Mouse (Mus musculus): ENCODE results near the gene Camsap1. TPM values are rescaled to one million over a fixed set of nuclear protein-coding genes. Genes with fewer than 3 reads are reported as not detected.

The Camsap1 gene
- polyA plus RNA-seq, 1 experiment: 2.1 TPM

DNA sequence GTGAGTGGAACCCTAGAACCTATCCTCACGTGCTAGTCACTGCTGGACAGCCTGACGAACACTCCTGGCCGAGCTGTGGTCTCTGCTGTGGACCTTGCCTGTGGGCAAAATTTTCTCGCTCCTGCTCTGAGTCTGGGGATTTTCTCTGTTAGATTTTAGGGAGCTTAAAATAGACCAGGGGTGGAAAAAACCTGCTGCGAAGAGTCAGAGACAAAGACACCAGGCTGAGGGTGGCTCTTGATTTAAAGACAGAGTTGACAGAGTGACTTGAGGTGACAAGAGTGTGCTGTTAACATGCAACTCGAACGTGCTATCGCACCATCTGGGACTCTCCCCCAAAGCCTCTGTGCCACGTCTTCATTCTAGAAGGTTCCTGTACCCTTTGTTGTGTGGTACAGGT, 84.1 kb downstream of the Camsap1 start:
- 83% methylated on average over 9 of the region's 9 CpGs for WGBS
- no peak for DNase-seq (ENCODE audit: low read depth, low spot score)

DNA sequence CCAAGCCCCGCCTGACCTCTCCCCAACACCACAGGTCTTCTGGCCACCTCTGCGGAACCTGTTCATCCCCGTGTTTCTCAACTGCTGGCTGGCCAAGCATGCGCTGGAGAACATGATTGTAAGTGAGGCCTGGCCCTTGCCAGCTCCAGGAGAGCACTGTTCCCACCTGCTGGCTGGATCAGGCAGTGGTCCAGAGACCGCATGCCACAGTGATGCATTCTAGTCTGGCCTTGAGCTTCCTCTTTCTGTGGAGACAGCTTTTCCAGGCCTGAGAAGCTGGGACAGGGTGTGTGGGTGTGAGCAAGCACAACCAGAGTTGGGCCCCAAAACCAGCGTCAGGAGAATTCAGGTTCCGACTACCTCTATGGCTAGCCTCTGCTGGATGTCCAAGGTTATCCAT, 90.6 kb downstream of the Camsap1 start:
- no peak for DNase-seq (ENCODE audit: low read depth, low spot score)
- WGBS: 63% methylated on average over 7 of the region's 7 CpGs

DNA sequence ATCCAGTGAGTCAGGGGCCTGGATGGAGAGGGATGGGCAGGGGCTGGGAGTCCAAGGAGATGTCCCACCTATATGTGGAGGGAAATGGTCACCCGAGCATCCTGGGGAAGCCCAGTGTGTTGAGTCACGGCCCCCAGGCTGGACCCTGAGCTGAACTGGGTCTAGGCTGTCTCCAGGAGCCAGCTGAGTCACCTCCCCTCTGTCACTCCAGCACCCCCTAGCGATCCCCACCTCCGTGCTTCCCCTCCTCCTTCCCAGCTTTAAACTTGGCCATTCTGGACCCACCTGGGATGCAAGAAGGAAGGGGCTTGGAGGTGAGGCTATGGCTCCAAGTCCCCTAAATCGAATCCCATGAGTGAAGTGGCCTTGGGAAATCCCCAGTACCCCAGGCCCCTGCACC, 94.9 kb downstream of the Camsap1 start:
- WGBS: 61% methylated on average over 5 of the region's 5 CpGs
- DNase-seq (ENCODE audit: low read depth, low spot score): no peak

DNA sequence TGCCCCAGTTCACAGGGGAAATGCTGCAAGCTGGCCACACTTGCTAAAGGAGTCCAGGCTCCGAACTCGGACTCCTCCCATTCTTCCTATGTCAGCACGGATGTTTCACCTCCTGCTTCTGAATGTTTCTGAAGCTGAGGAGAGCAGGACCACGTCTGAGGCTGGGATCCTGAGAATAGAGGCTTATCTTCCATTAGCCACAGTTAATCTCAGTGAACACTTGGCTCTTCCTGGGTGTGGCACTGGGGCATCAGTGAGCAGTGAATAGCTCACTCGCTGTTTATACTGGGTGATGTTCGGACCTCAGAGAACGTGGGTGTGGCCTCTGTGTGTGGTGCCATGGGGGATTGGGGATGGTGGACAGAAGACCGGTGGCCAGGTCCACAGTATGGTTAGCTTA, 95.9 kb downstream of the Camsap1 start:
- DNase-seq (ENCODE audit: low read depth, low spot score): no peak

DNA sequence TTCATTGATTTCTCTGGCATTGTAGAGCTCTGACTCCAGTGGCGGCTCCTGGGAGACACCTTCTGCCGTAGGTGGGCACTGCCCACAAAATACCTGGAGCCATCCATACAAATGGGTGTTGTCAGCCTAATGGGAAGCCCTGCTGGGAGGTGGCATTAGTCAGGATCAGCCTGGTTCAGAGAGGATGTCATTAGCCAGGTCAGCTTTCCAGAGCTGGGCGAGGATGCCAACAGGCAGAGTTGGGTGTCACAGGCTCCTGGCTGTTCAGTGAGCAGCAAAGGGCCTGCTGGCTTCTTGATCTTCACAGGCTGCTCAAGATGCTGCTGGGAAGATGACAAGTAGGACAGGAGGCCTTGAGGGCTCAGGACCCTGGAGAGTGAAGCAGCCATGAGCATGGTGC, 98.3 kb downstream of the Camsap1 start:
- DNase-seq (ENCODE audit: low read depth, low spot score): no peak
- WGBS: 79% methylated on average over 3 of the region's 3 CpGs

More for the DNA sequence above, 95.9 kb downstream of the Camsap1 start:
- 40% methylated on average over 8 of the region's 8 CpGs for WGBS

DNA sequence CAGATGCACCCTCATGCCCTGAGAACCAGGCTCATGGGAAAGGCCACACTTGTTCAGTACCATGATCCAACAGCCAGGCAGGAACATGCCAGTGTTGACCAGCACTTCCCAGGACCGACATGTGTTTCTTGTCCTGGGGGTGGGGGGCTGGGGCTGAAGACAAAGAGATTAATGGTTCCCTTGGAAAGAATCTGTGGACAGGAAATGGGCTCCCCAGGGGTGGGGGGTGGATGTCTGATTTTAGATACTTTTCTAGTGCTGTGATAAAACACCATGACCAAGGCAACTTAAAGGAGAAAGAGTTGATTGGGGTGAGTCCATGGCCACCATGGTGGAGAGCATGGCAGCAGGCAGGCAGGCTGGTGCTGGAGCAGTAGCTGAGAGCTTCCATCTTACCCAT, 100.8 kb downstream of the Camsap1 start:
- DNase-seq (ENCODE audit: low read depth, low spot score): no peak
- WGBS: 55% methylated on average over 1 of the region's 1 CpGs

DNA sequence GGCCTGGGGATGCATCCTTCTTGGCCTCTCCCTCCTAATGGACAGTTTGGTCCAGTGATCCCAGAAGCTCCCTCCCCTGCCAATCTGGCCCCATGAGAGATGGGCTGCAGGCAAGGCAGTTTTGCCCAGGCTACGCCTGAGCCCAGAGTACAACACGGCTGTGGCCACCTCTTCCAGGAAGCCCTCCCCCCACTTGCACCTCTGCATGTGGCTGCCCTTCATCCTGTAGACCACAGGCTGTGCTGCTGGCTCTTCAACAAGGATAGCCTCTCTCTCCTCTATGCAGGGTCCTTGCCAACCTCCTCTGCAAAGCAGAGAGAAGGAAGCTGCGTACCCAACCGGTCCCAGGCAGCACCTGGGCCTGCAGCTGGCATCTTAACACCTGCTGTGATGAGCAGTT, 104.0 kb downstream of the Camsap1 start:
- DNase-seq (ENCODE audit: low read depth, low spot score): no peak
- 66% methylated on average over 4 of the region's 4 CpGs for WGBS

DNA sequence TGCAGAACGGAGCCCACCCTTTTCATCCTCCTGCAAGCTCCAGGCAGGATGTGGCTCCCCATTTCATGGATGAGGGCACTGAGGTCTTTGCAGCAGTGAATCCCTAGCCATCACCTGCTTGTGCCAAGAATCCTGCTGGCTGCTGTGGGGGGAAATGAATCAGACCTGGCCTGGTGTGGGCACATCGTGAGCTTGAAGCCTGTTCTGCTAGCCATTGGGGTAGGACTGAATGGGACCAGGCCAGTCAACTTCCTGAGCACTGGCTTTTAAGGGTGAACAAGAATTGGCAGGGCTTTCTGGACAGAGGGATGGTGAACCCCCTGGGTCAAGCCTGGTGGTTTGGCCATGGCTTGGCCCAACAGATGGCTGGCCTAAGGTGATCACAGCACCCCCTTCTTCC, 104.6 kb downstream of the Camsap1 start:
- no peak for DNase-seq (ENCODE audit: low read depth, low spot score)
- WGBS: 80% methylated on average over 2 of the region's 2 CpGs

DNA sequence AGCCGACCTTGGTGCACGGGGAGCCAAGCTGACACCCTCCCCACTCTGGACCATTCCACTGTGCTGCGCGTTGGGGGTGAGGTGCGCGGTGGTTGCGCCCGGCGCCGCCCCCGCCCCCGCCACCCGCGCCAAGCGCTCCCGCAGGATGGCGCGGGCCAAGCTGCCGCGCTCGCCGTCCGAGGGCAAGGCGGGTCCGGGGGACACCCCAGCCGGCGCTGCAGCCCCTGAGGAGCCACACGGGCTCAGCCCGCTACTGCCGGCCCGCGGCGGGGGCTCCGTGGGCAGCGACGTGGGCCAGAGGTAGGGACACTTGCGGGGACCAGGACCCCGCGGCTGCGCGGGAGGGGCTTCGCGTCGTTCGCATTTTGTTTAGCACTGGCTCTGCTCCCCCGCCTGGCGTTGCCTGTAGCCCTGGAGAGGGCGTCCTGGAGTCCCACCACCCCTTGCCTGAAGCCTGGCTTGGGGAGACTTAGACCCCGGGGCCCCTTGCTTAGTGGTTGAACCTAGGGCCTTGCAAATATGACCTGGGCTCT, 105.3 kb downstream of the Camsap1 start:
- 5% methylated on average over 49 of the region's 49 CpGs for WGBS
- DNase-seq (ENCODE audit: low read depth, low spot score): no peak

DNA sequence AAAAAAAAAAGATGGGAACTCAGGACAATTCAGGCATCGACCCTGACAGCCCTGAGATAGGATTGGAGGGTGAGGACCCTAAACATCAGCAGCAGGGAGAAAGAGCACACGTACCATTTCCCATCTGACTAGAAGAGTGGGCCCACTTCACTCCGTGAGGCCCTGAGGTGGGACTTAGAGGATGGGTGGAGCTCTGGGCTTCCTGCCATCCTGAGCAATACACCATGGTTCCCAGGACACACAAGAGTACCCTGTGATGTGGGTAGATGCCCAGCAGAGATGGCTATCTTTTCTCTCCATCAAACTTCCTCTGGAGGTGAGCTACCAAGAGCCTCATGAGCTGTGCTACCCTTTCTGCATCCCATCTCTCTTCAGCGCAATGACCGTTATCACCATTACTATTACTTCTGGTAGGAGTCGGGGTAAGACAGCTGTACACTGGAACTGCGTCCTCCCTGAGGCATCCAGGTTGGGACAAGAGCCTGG, 105.8 kb downstream of the Camsap1 start:
- WGBS: 26% methylated on average over 7 of the region's 7 CpGs
- no peak for DNase-seq (ENCODE audit: low read depth, low spot score)

Other genes with a start within 250 kb of the Camsap1 start
- gene Obp2b, start 246.3 kb downstream of the Camsap1 start, polyA plus RNA-seq (2012; rRNA removed): not detected in 2 replicates
- not detected in 2 replicates for gene Lcn3, start 217.7 kb downstream of the Camsap1 start, polyA plus RNA-seq (2012; rRNA removed)
- gene Lcn11, start 206.3 kb downstream of the Camsap1 start, polyA plus RNA-seq (2012; rRNA removed): not detected in 2 replicates
- not detected in 2 replicates for gene Gm13539, start 201.0 kb downstream of the Camsap1 start, polyA plus RNA-seq (2012; rRNA removed)
- not detected in 2 replicates for gene Glt6d1, start 167.4 kb downstream of the Camsap1 start, polyA plus RNA-seq (2012; rRNA removed)
- gene Lcn9, start 160.1 kb downstream of the Camsap1 start, polyA plus RNA-seq (2012; rRNA removed): 0.10 and 0.29 TPM in 2 replicates
- gene Sohlh1, start 136.0 kb downstream of the Camsap1 start, polyA plus RNA-seq (2012; rRNA removed): not detected in 2 replicates
- 1.4 and 2.8 TPM in 2 replicates for gene Kcnt1, start 119.5 kb downstream of the Camsap1 start, polyA plus RNA-seq (2012; rRNA removed)
- gene Ubac1, start 38.5 kb upstream of the Camsap1 start, polyA plus RNA-seq (2012; rRNA removed): 43.6 and 51.5 TPM in 2 replicates
- 14.1 and 32.1 TPM in 2 replicates for gene Nacc2, start 139.9 kb upstream of the Camsap1 start, polyA plus RNA-seq (2012; rRNA removed)
- 0.10 TPM in 1 of 2 replicates, not detected in the other for gene Lhx3, start 225.0 kb upstream of the Camsap1 start, polyA plus RNA-seq (2012; rRNA removed)

Data from large intestine, adult 2 months (tissue).